ENCODE assay signal across 8 mouse cellular contexts in the genomic region with DNA sequence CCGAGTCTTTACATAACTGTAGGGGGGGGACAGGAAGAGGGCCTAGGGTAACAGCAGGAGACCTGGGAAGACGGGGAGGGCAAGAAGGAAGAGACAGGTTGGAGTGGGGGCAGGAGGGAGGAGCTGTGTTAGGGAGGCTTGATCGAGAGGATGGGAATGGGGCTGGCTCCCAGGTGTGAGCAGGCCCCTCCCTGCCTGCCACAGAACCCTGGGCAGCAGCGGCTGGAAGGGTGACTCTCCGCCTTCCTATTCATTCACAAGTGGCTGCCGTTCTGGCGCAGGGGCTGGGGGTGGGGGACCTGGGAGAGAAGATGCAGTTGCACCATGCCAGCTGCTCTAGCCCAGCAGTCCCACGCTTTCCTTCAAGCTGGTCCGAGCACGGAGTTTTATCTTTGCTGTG. TPM values are rescaled to one million over a fixed set of nuclear protein-coding genes. Genes with fewer than 3 reads are reported as not detected.
A peak's percentile ranks its signal among the peaks of the same experiment; 100 is the strongest.
DNase-seq lines count a peak whose midpoint lies in the region; ATAC-seq lines count a peak whose summit lies in the region.
"Had no signal": no experiment of that assay in that cellular context is flagged by ENCODE, and none has a peak within 500 bp of the region (broad histone marks: within the 10 kb centered on the region; RNA-seq: fewer than 3 reads in every experiment).

No protein-coding gene starts in this region.

- peak overlapping the region; percentile 52; the same call in 1 of the 2 replicates for H3K9ac ChIP-seq in embryonic facial prominence, embryonic 13.5 days
- peak overlapping the region; percentile 15 for H3K9ac ChIP-seq in kidney, embryonic 16.5 days (replicated peaks; ENCODE audit: low read length)

- DNase-seq in urinary bladder, postnatal 14 days (ENCODE audit: low spot score): peak; percentile 21
- DNase-seq in urinary bladder, adult 18-20 months (ENCODE audit: low spot score in 2 of 2): no peak
- DNase-seq in midbrain, embryonic 10.5 days (ENCODE audit: low spot score): no peak
- no peak for DNase-seq in layer of hippocampus, postnatal 14 days (ENCODE audit: low spot score in 2 of 2)
- no peak for DNase-seq in left cerebral cortex, adult 8-10 months (ENCODE audit: low spot score in 2 of 2)

- H3K9me3 ChIP-seq in embryonic facial prominence, embryonic 13.5 days: no peaks in the 10 kb centered on the region
- H3K9me3 ChIP-seq in kidney, embryonic 16.5 days (ENCODE audit: low read length): no peaks in the 10 kb centered on the region
- H3K9me3 ChIP-seq in midbrain, embryonic 10.5 days (replicated peaks): no peaks in the 10 kb centered on the region

- peaks cover 36% of the 10 kb centered on the region for H3K4me1 ChIP-seq in embryonic facial prominence, embryonic 13.5 days
- peaks cover 22% of the 10 kb centered on the region for H3K4me1 ChIP-seq in kidney, embryonic 16.5 days (ENCODE audit: insufficient read depth, low read length)
- H3K4me1 ChIP-seq in midbrain, embryonic 10.5 days: peaks cover 32% of the 10 kb centered on the region

- peaks cover 26% of the 10 kb centered on the region for H3K27me3 ChIP-seq in embryonic facial prominence, embryonic 13.5 days
- no peaks in the 10 kb centered on the region for H3K27me3 ChIP-seq in kidney, embryonic 16.5 days (ENCODE audit: insufficient read depth, low read length)
- peaks cover 44% of the 10 kb centered on the region for H3K27me3 ChIP-seq in midbrain, embryonic 10.5 days (ENCODE audit: low read depth, poor library complexity, severe bottlenecking)

- H3K27ac ChIP-seq in embryonic facial prominence, embryonic 13.5 days: no peak overlapping the region
- H3K27ac ChIP-seq in kidney, embryonic 16.5 days (ENCODE audit: low read length): peak overlapping the region; percentile 4
- H3K27ac ChIP-seq in midbrain, embryonic 10.5 days (replicated peaks): peak overlapping the region; percentile 58

- ATAC-seq in embryonic facial prominence, embryonic 13.5 days (ENCODE audit: insufficient number of reproducible peaks, insufficient read depth, low FRiP score, low TSS enrichment, low read depth): no peak
- ATAC-seq in kidney, embryonic 16.5 days (ENCODE audit: low FRiP score, low TSS enrichment): peak; percentile 54

- 4% methylated on average over 10 of the region's 10 CpGs for WGBS in embryonic facial prominence, embryonic 13.5 days
- 1% methylated on average over 10 of the region's 10 CpGs for WGBS in kidney, embryonic 16.5 days
- WGBS in midbrain, embryonic 10.5 days: 3% methylated on average over 10 of the region's 10 CpGs

- H3K4me2 ChIP-seq in embryonic facial prominence, embryonic 13.5 days: peak overlapping the region; percentile 55
- peak overlapping the region; percentile 62 for H3K4me2 ChIP-seq in kidney, embryonic 16.5 days (replicated peaks; ENCODE audit: low read depth, low read length)

- H3K4me3 ChIP-seq in embryonic facial prominence, embryonic 13.5 days: peak overlapping the region; percentile 31
- H3K4me3 ChIP-seq in kidney, embryonic 16.5 days (ENCODE audit: low read length): peak overlapping the region; percentile 36
- H3K4me3 ChIP-seq in midbrain, embryonic 10.5 days: peak overlapping the region; percentile 39

- no peaks in the 10 kb centered on the region for H3K36me3 ChIP-seq in embryonic facial prominence, embryonic 13.5 days
- no peaks in the 10 kb centered on the region for H3K36me3 ChIP-seq in kidney, embryonic 16.5 days (ENCODE audit: insufficient read depth, low read length)
- no peaks in the 10 kb centered on the region for H3K36me3 ChIP-seq in midbrain, embryonic 10.5 days

RNA-seq across cellular contexts. Expression of a gene that starts 0.5 kb away (rescaled TPM):
- polyA plus RNA-seq in embryonic facial prominence, embryonic 13.5 days (2015; fragmentation: Nextera tagmentation; extraction: Ambion mirVana): 2.3 TPM in 2 replicates
- 14.9 and 15.2 TPM in 2 replicates for polyA plus RNA-seq in kidney, embryonic 16.5 days (2015; fragmentation: Nextera tagmentation; extraction: Ambion mirVana)
- polyA plus RNA-seq in midbrain, embryonic 10.5 days (2016; fragmentation: Nextera tagmentation; extraction: Ambion mirVana): 0.14 TPM in 1 of 2 replicates, not detected in the other
- under 1 TPM; 0.29 to 0.88 TPM for total RNA-seq in layer of hippocampus, postnatal 14 days (2021)
- 1 to 10 TPM; 1.3 to 2.6 (median 2.0) TPM for total RNA-seq in left cerebral cortex, adult 8-10 months (2022)
- total RNA-seq: common myeloid progenitor, adult 5-6 weeks had no signal

RNA-seq across cellular contexts. Expression of a gene that starts 10.9 kb away (rescaled TPM):
- 2.3 and 3.5 TPM in 2 replicates for polyA plus RNA-seq in embryonic facial prominence, embryonic 13.5 days (2015; fragmentation: Nextera tagmentation; extraction: Ambion mirVana)
- polyA plus RNA-seq in kidney, embryonic 16.5 days (2015; fragmentation: Nextera tagmentation; extraction: Ambion mirVana): 0.32 and 0.46 TPM in 2 replicates
- polyA plus RNA-seq in midbrain, embryonic 10.5 days (2016; fragmentation: Nextera tagmentation; extraction: Ambion mirVana): 0.23 and 0.68 TPM in 2 replicates
- total RNA-seq in layer of hippocampus, postnatal 14 days (2021): under 1 TPM; 0.48 TPM
- under 1 TPM in 2 of 4 experiments, not detected in 2; 0.25 to 0.58 TPM for total RNA-seq in left cerebral cortex, adult 8-10 months (2022)
- total RNA-seq: common myeloid progenitor, adult 5-6 weeks had no signal

RNA-seq across cellular contexts. Expression of a gene that starts 25.2 kb away (rescaled TPM):
- 0.13 and 0.28 TPM in 2 replicates for polyA plus RNA-seq in embryonic facial prominence, embryonic 13.5 days (2015; fragmentation: Nextera tagmentation; extraction: Ambion mirVana)
- polyA plus RNA-seq in kidney, embryonic 16.5 days (2015; fragmentation: Nextera tagmentation; extraction: Ambion mirVana): 0.23 and 0.44 TPM in 2 replicates
- polyA plus RNA-seq in midbrain, embryonic 10.5 days (2016; fragmentation: Nextera tagmentation; extraction: Ambion mirVana): 0.71 and 0.72 TPM in 2 replicates
- 1 to 10 TPM; 1.3 to 1.6 TPM for total RNA-seq in layer of hippocampus, postnatal 14 days (2021)
- total RNA-seq in left cerebral cortex, adult 8-10 months (2022): 1 to 10 TPM in 3 of 4 experiments, under 1 TPM in 1; 0.97 to 1.2 (median 1.1) TPM
- total RNA-seq: common myeloid progenitor, adult 5-6 weeks had no signal

RNA-seq across cellular contexts. Expression of a gene that starts 31.2 kb away (rescaled TPM):
- 5.2 and 9.2 TPM in 2 replicates for polyA plus RNA-seq in embryonic facial prominence, embryonic 13.5 days (2015; fragmentation: Nextera tagmentation; extraction: Ambion mirVana)
- polyA plus RNA-seq in kidney, embryonic 16.5 days (2015; fragmentation: Nextera tagmentation; extraction: Ambion mirVana): not detected in 2 replicates
- not detected in 2 replicates for polyA plus RNA-seq in midbrain, embryonic 10.5 days (2016; fragmentation: Nextera tagmentation; extraction: Ambion mirVana)
- total RNA-seq in layer of hippocampus, postnatal 14 days (2021): not detected
- total RNA-seq in left cerebral cortex, adult 8-10 months (2022): not detected
- total RNA-seq: common myeloid progenitor, adult 5-6 weeks had no signal

RNA-seq across cellular contexts. Expression of a gene that starts 40.0 kb away (rescaled TPM):
- 9.0 TPM in 2 replicates for polyA plus RNA-seq in embryonic facial prominence, embryonic 13.5 days (2015; fragmentation: Nextera tagmentation; extraction: Ambion mirVana)
- polyA plus RNA-seq in kidney, embryonic 16.5 days (2015; fragmentation: Nextera tagmentation; extraction: Ambion mirVana): 12.1 and 13.8 TPM in 2 replicates
- polyA plus RNA-seq in midbrain, embryonic 10.5 days (2016; fragmentation: Nextera tagmentation; extraction: Ambion mirVana): 45.2 and 53.8 TPM in 2 replicates
- 10 to 100 TPM; 44.7 to 46.4 TPM for total RNA-seq in layer of hippocampus, postnatal 14 days (2021)
- total RNA-seq in left cerebral cortex, adult 8-10 months (2022): 10 to 100 TPM; 38.3 to 42.1 (median 41.7) TPM
